12 mouse cellular contexts compared by ENCODE assay signal in genomic region chr10:78812358-78813060, GRCm38 (mm10). TPM values are rescaled to one million over a fixed set of nuclear protein-coding genes. Genes with fewer than 3 reads are reported as not detected.
DNase-seq lines count a peak whose midpoint lies in the region; ATAC-seq and TF ChIP-seq lines count a peak whose summit lies in the region.
"Had no signal": no experiment of that assay in that cellular context is flagged by ENCODE, and none has a peak within 500 bp of the region (broad histone marks: within the 10 kb centered on the region; RNA-seq: fewer than 3 reads in every experiment).

No protein-coding gene starts in this region.

- no peaks in the 10 kb centered on the region for H3K36me3 ChIP-seq in neural tube, embryonic 11.5 days (ENCODE audit: control insufficient read depth, insufficient read depth, low read length)
- H3K36me3 ChIP-seq in midbrain, embryonic 15.5 days (replicated peaks) = no peaks in the 10 kb centered on the region
- no peaks in the 10 kb centered on the region for H3K36me3 ChIP-seq in kidney, adult 2 months (ENCODE audit: control insufficient read depth, insufficient read depth, low read length)

- no peaks in the 10 kb centered on the region for H3K27me3 ChIP-seq in neural tube, embryonic 11.5 days (ENCODE audit: control insufficient read depth, insufficient read depth, low read length)
- H3K27me3 ChIP-seq in midbrain, embryonic 15.5 days (replicated peaks) = no peaks in the 10 kb centered on the region
- H3K27me3 ChIP-seq in kidney, adult 2 months (replicated peaks; ENCODE audit: control insufficient read depth, insufficient read depth, low read length) = no peaks in the 10 kb centered on the region

- 72% methylated on average over 6 of the region's 6 CpGs for WGBS in neural tube, embryonic 11.5 days
- WGBS in midbrain, embryonic 15.5 days = 39% methylated on average over 6 of the region's 6 CpGs
- WGBS in kidney, adult 2 months = 49% methylated on average over 6 of the region's 6 CpGs

- no peaks in the 10 kb centered on the region for H3K4me1 ChIP-seq in neural tube, embryonic 11.5 days (ENCODE audit: control insufficient read depth, insufficient read depth, low read length)
- H3K4me1 ChIP-seq in midbrain, embryonic 15.5 days = no peaks in the 10 kb centered on the region
- H3K4me1 ChIP-seq in kidney, adult 2 months (ENCODE audit: control insufficient read depth, insufficient read depth, low read length) = no peaks in the 10 kb centered on the region

- peak; percentile 63; the same call in 1 of the 2 replicates for ATAC-seq in neural tube, embryonic 11.5 days (ENCODE audit: insufficient read depth, low FRiP score, low TSS enrichment)
- ATAC-seq in midbrain, embryonic 15.5 days (replicated peaks) = peak; percentile 97

- no peak overlapping the region for H3K27ac ChIP-seq in neural tube, embryonic 11.5 days (ENCODE audit: low read depth, low read length)
- H3K27ac ChIP-seq in midbrain, embryonic 15.5 days = peak overlapping the region; percentile 38; the same call in 1 of the 2 replicates
- H3K27ac ChIP-seq in kidney, adult 2 months (ENCODE audit: insufficient read depth, low read depth, low read length) = no peak overlapping the region
- H3K27ac ChIP-seq: stomach, postnatal 0 days had no signal

- H3K9me3 ChIP-seq in neural tube, embryonic 11.5 days (ENCODE audit: control insufficient read depth, low read length) = no peaks in the 10 kb centered on the region
- H3K9me3 ChIP-seq in midbrain, embryonic 15.5 days = no peaks in the 10 kb centered on the region

- no peak for TF ChIP-seq POLR2A in kidney, adult 2 months (IDR thresholded peaks at IDR 0.05; ENCODE audit: low read depth, low read length)

- peak; percentile 21 for DNase-seq in neural tube, embryonic 11.5 days (ENCODE audit: low spot score)
- no peak for DNase-seq in neural tube, embryonic 10.5 days (ENCODE audit: extremely low spot score, low spot score)
- DNase-seq in layer of hippocampus, adult 9-11 months = peak; percentile 89
- no peak for DNase-seq in spleen, postnatal 14 days (ENCODE audit: low spot score in 2 of 2)
- DNase-seq in gastrocnemius, postnatal 10 days = no peak
- no peak for DNase-seq in kidney, adult 2 months
- no peak for DNase-seq in gastrocnemius, adult 18-20 months (ENCODE audit: low spot score)
- DNase-seq: kidney, adult 18-20 months; lung, postnatal 10 days had no signal

- no peak overlapping the region for H3K4me2 ChIP-seq in neural tube, embryonic 11.5 days (ENCODE audit: low read depth)
- H3K4me2 ChIP-seq in midbrain, embryonic 15.5 days = peak overlapping the region; percentile 18; the same call in 1 of the 2 replicates

- H3K4me3 ChIP-seq in neural tube, embryonic 11.5 days (ENCODE audit: low read depth, low read length) = no peak overlapping the region
- H3K4me3 ChIP-seq in midbrain, embryonic 15.5 days = no peak overlapping the region
- H3K4me3 ChIP-seq in kidney, adult 2 months (ENCODE audit: insufficient read depth, low read depth, low read length) = no peak overlapping the region

- TF ChIP-seq CTCF in kidney, adult 2 months (conservative IDR thresholded peaks at IDR 0.05; ENCODE audit: insufficient read depth, insufficient read length, low read depth, low read length) = no peak

- no peak overlapping the region for H3K9ac ChIP-seq in neural tube, embryonic 11.5 days (ENCODE audit: low read length)
- H3K9ac ChIP-seq in midbrain, embryonic 15.5 days = no peak overlapping the region

RNA-seq across cellular contexts. Expression of gene Slc1a6, which starts 32.2 kb away (rescaled TPM):
- polyA plus RNA-seq in neural tube, embryonic 11.5 days (2014; fragmentation: Nextera tagmentation; extraction: Ambion mirVana) = 0.80 and 0.84 TPM in 2 replicates
- 16.5 and 17.4 TPM in 2 replicates for polyA plus RNA-seq in midbrain, embryonic 15.5 days (2015; fragmentation: Nextera tagmentation; extraction: Ambion mirVana)
- total RNA-seq in gastrocnemius, postnatal 10 days (2021) = under 1 TPM in 1 of 2 experiments, not detected in 1; 0.14 TPM
- polyA plus RNA-seq in kidney, adult 2 months (2012; rRNA removed) = 0.16 and 0.39 TPM in 2 replicates
- total RNA-seq in gastrocnemius, adult 18-20 months (2021) = not detected

RNA-seq across cellular contexts. Expression of gene Olfr1356, which starts 39.5 kb away (rescaled TPM):
- polyA plus RNA-seq in neural tube, embryonic 11.5 days (2014; fragmentation: Nextera tagmentation; extraction: Ambion mirVana) = not detected in 2 replicates
- polyA plus RNA-seq in midbrain, embryonic 15.5 days (2015; fragmentation: Nextera tagmentation; extraction: Ambion mirVana) = not detected in 2 replicates
- total RNA-seq in gastrocnemius, postnatal 10 days (2021) = not detected
- not detected in 2 replicates for polyA plus RNA-seq in kidney, adult 2 months (2012; rRNA removed)
- not detected for total RNA-seq in gastrocnemius, adult 18-20 months (2021)
- total RNA-seq: CH12.LX had no signal
- polyA plus RNA-seq: stomach, postnatal 0 days had no signal

RNA-seq across cellular contexts. Expression of gene Ccdc105, which starts 59.6 kb away (rescaled TPM):
- not detected in 2 replicates for polyA plus RNA-seq in neural tube, embryonic 11.5 days (2014; fragmentation: Nextera tagmentation; extraction: Ambion mirVana)
- 0.29 and 0.50 TPM in 2 replicates for polyA plus RNA-seq in midbrain, embryonic 15.5 days (2015; fragmentation: Nextera tagmentation; extraction: Ambion mirVana)
- total RNA-seq in gastrocnemius, postnatal 10 days (2021) = not detected
- polyA plus RNA-seq in kidney, adult 2 months (2012; rRNA removed) = not detected in 2 replicates
- not detected for total RNA-seq in gastrocnemius, adult 18-20 months (2021)
- total RNA-seq: CH12.LX had no signal
- polyA plus RNA-seq: stomach, postnatal 0 days had no signal

Comparison
In these comparisons a context has a peak if more than half of its experiments do, and no peak if none do; other contexts are left out.
1. DNase-seq: peak in neural tube, embryonic 11.5 days (single experiment) and layer of hippocampus, adult 9-11 months (single experiment); none in neural tube, embryonic 10.5 days (single experiment), spleen, postnatal 14 days (0 of 2), gastrocnemius, postnatal 10 days (single experiment), kidney, adult 2 months (single experiment) and gastrocnemius, adult 18-20 months (single experiment).